Mouse (Mus musculus) ES-Bruce4 (cell line): ENCODE results near the gene Vps8.

Experiments
- CTCF ChIP-seq: IDR thresholded peaks from one replicate; pipeline ENCODE4 v1.8.1; 2011; ENCODE audit warnings: low read depth, low read length
- POLR2A ChIP-seq: IDR thresholded peaks from one replicate; pipeline ENCODE4 v1.8.1; 2011; ENCODE audit warnings: low read length; ENCODE audit not compliant: insufficient read depth

DNA sequence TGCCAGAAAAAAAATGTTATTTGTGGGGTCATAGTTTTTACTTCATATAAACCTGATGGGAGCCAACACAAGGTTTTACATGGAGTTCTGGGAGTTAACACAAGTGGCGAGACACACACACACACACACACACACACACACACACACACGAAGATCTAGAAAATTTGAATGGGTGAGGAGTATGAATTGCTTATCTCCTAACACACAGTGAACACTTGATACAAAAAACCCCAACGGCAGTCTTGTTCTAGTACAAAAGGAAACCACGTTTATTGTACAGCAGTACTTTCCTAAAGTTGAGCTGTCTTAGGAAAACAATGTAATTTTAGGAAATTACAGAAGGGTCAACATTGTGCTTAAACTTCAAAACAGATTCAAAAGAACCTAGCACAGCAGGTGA lies 225.9 kb downstream of the Vps8 start:
- TF ChIP-seq CTCF, result no peak
- TF ChIP-seq POLR2A, result no peak
